Mouse (Mus musculus): ENCODE data around the gene Mta3.
"Not testable (repeated sequence)": the region's sequence is repeated elsewhere in the genome, so short reads cannot be mapped to it uniquely, and the experiment has no call there.

Gene Mta3

DNA sequence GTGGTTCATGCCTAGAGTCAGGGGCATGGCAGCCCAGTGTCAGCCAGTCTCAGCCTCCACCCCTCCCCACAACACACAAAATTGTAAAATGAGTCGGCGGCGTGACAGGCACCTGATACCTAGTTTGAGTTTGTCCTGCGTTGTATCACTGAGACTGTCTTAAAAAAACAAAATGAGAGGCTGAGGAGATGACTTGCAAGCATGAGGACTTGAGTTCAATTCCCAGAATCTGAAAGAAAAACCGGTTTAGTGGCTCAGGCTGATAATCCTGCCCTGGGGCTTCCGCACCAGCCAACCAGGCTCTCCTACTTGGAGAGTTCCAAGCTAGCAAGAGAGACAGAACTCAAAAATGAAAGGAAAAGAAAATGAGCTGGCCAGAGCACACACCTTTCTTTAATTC, 2.9 kb downstream of the Mta3 start:
- DNase-seq (ENCODE audit: low spot score), result no peak

DNA sequence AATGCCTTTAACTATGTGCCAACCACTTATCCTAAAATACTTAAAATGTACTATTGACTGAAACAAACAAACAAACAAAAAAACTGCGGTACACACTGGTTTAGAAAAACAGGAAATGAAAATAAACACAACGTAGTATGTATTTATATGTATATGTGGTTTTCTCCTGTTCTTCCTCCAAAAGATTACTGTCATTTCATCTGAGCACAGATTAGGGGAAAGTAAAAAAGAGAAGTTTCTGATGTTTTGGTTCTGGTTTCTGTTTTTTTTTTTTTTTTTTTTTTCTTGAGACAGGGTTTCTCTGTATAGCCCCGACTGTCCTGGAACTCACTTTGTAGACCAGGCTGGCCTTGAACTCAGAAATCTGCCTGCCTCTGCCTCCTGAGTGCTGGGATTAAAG, 3.6 kb downstream of the Mta3 start:
- not testable (repeated sequence) for DNase-seq (ENCODE audit: low spot score)

- no peak for DNase-seq (ENCODE audit: low spot score)
Observed at GRCm38 (mm10) chr17:83710639-83711038, 4.7 kb downstream of the Mta3 start.

DNA sequence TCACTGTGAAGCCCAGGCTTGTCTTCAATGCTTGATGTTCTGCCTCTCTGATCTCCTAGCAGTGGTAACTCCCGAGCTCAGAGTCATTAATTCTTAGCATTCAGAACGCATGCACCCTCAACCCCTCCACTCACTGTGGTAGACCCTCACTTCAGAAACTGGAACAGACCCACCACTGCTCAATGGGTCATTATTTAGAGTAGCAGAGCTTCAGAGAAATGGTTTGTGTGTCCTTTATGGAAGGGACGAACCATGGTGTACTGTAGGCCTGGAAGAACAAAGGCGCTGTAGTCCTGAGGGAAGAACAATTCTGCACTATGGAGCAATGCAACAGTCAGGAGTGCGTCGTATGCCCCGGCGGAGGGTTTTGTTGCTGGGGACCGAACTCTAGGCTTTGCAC, 6.4 kb downstream of the Mta3 start:
- no peak for DNase-seq (ENCODE audit: low spot score)

DNA sequence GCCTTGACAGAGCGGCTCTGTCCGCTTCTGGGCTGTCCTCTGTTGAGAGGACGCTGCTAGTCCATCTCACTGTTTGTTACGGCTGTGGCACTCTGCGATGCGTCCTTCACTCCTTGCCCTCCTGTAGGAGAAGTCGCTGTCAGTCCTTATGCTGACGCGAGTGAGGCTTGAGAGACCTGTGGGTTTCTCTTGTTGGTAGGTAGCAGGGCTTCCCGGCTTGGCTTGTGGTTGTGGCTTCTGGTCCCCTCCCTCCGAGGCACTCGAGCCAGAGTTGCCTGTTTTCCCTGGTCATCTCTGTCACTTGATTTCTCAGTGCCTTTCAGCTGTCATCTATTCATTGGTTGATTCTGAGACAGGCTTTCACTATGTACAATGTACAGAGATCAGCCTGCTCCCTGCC, 14.5 kb downstream of the Mta3 start:
- no peak for DNase-seq (ENCODE audit: low spot score)

GRCm38 (mm10) chr17:83721157-83721556, 15.2 kb downstream of the Mta3 start:
- no peak for DNase-seq (ENCODE audit: low spot score)

DNA sequence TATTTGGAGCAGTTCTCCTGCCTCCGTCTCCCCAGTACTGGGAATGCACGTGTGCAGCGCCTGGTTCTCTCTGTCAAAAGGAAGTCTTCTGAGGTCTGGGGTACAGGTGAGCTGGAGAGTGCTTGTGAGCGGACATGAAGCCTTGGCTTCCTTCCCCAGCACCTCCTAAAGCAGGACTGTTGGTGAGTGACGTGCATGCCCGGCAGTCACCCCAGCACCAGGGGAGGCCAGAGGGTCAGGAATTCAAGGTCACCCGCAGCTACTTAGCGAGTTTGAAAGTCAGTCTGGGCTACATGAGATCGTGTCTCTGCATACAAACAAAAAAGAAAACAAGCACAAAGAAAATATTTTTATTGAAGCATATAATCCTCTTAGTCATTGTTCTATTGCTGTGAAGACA, 17.1 kb downstream of the Mta3 start:
- DNase-seq (ENCODE audit: low spot score), result no peak

GRCm38 (mm10) chr17:83726496-83726895, 20.5 kb downstream of the Mta3 start:
- DNase-seq (ENCODE audit: low spot score), result no peak

- DNase-seq (ENCODE audit: low spot score), result no peak
Observed at GRCm38 (mm10) chr17:83727707-83728106, 21.7 kb downstream of the Mta3 start.

GRCm38 (mm10) chr17:83729029-83729428, 23.1 kb downstream of the Mta3 start:
- no peak for DNase-seq (ENCODE audit: low spot score)

- no peak for DNase-seq (ENCODE audit: low spot score)
Observed at GRCm38 (mm10) chr17:83730123-83730522, 24.2 kb downstream of the Mta3 start.

GRCm38 (mm10) chr17:83732166-83732629, 26.2 kb downstream of the Mta3 start:
- DNase-seq (ENCODE audit: low spot score), result no peak

- no peak for DNase-seq (ENCODE audit: low spot score)
Observed at GRCm38 (mm10) chr17:83732801-83733200, 26.8 kb downstream of the Mta3 start.

- DNase-seq (ENCODE audit: low spot score), result no peak
Observed at GRCm38 (mm10) chr17:83736701-83737100, 30.7 kb downstream of the Mta3 start.

DNA sequence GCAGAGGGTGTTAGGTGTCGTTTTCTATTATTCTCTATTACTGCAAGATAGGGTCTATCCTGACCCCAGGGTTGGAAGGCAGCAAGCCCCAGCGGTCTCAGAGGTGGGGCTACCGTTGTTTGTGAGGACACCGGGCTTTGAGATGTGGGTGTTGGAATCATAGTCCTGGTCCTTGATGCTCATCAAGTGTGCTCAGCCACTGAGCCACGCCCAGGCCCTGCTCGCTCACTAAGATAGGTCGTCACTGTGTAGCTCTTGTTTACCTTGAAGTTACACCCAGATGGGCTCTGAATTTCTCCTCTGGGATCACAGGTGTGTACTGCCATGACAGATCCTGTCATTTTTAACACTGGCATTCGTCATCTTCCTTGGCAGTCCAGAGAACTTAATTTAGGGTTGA, 31.8 kb downstream of the Mta3 start:
- no peak for DNase-seq (ENCODE audit: low spot score)

- DNase-seq (ENCODE audit: low spot score), result no peak
Observed at GRCm38 (mm10) chr17:83740135-83740676, 34.2 kb downstream of the Mta3 start.

DNA sequence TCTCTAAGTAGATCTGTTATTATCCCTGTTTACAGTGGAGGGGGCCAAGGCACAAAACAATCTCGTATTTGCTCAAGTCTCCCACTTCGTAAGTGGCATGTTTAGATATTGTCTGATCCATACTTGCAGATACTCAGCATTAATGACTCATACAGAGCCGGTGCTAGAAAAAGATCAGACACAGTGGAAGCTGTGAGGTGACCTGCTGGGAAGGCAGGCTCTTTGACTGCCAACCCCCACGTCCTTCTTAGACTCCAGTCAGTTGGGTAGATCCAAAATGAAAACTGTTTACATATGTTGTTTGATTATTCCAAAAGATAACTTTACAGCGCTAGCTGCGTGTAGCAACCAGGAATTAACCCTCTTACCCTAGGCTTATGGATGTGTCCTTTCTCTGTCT, 35.3 kb downstream of the Mta3 start:
- no peak for DNase-seq (ENCODE audit: low spot score)

DNA sequence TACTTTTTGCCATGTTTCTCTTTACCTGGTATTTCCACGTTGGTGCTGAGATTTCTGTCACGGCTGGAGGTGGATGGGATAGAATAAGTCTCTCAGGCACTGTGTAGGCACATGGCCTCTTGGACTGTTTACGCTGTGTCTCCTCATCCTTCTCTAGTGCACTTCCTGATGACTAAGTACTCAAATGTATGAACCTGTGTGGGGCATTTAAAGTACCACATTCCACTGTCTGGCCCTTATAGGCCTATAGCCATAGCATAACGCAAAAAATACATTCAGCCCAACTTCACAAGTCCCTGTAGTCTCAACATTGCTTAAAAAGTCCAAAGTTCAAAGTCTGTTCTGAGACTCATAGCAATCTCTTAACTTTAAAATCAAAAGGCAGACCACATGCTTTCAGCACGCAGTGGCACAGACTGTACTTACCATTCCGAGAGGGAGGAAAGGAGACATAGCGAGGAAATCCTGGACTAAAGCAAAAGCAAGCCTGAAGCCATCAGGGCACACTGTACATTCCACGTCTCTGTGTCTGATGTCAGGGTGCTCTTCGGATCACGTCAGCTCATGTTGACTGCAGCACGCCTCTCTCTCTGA, 38.4 kb downstream of the Mta3 start:
- no peak for DNase-seq (ENCODE audit: low spot score)

- no peak for DNase-seq (ENCODE audit: low spot score)
Observed at GRCm38 (mm10) chr17:83747405-83748160, 41.6 kb downstream of the Mta3 start.

DNA sequence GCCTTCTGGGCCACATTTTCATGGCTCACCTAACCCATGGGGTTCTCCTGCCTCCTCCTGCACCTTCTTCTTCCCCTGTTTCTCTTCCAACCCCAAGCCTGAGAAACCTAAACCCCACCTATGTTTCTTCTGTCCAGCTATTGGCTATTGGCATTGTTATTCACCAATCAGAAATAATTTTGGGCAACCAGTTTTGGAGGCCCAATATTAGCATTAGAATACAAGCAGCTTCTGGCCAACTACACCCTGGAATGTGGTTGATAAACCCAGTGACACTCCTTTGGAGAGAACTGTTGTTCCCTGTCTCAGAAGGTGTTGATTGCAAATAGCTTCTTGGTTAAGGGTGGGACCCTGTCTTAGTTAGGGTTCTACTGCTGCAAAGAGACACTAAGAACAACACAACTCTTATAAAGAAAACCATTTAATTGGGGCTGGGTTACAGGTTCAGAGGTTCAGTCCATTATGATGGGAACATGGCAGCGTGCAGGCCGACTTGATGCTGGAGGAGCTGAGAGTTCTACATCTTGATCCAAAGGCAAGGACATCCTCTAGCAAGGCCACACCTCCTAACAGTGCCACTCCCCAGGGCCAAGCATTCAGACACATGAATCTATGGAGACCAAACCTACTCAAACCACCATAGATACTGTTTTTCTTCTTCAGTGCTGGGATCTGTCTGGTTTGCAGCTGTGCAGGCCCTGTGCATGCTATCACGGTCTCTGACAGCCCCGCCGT, 44.4 kb downstream of the Mta3 start:
- no peak for DNase-seq (ENCODE audit: low spot score)

DNA sequence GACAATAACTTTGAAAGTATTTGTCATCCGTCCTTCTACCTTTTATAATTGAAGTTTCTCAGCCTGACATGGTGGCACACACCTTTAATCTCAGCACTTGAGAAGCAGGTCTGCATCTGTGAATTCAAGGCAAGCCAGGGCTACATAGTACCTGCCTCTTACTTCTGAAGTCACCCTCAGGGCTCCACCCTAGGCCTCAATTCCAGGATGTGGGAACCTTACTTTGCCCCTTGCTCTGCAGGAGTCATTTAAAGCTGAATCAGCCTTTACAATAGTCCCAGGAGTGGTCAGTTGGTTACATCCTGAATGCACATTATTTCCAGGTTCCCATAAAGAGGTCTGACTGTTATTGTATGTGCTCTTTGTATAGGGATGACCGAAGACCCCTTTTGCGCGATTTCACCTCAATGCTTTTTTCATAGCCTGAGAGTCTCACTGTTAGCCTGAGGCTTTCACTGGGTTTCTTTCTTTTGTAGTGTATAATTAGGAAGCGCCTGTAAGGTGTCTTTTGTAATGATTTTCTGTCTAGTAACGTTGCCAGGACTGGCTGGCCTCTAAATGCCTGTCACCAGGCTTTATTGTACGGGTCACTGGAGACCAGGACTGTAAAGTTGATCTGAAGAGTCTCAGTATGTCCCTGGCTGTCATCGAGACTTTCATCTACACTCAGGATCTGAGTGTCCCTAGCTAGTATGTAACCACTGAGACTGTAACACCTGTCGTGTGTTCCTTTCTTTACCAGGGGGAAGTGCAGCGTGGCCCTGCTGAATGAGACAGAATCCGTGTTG, 47.3 kb downstream of the Mta3 start:
- no peak for DNase-seq (ENCODE audit: low spot score)

DNA sequence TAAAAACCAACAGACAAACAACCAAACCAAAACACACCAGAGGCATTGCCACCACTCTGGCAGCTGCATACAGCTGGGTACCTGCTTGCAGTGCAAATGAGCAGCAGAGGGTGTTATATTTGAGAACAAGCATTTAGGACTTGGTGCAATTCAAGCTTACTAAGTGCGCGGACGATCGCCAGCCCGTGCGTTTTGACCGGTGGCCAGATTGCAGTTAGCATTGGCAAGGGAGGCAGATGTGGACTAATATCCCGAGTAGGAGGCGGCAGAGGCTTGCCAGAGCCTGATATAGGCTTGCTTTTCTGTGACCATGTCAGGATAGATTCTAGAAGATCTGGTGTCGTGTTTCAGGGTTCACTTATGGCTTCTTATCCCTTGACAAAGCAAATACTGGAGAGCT, 52.1 kb downstream of the Mta3 start:
- DNase-seq (ENCODE audit: low spot score), result no peak
